Mouse (Mus musculus) hindbrain, embryonic 14.5 days (tissue): Measurements from ENCODE around the gene Spin2g. TPM values are rescaled to one million over a fixed set of nuclear protein-coding genes. Genes with fewer than 3 reads are reported as not detected.
"Not testable (repeated sequence)": the region's sequence is repeated elsewhere in the genome, so short reads cannot be mapped to it uniquely, and the experiment has no call there.

Experiments used
- ATAC-seq: fragments of 200-750 bp; cut with Nextera tagmentation; 2 replicates; pipeline ENCODE4 v1.8.0; 2017; ENCODE audit warnings: moderate number of reproducible peaks, mild to moderate bottlenecking, moderate TSS enrichment, moderate library complexity; ENCODE audit not compliant: low FRiP score
- DNase-seq: peaks from one replicate; pipeline ENCODE4 v3.0.0-alpha.2; 2015; ENCODE audit warnings: low spot score
- H3K27ac ChIP-seq: fragments of 300-500 bp; sonication (generic); 2 replicates; pipeline ENCODE4 v1.5.1; 2014; ENCODE audit warnings: mild to moderate bottlenecking, moderate library complexity
- H3K27me3 ChIP-seq: fragments of 300-500 bp; sonication (generic); 2 replicates; pipeline ENCODE4 v1.6.1; 2014; ENCODE audit warnings: mild to moderate bottlenecking, low read length, mixed read lengths; ENCODE audit not compliant: control insufficient read depth, insufficient read depth
- H3K36me3 ChIP-seq: fragments of 300-500 bp; sonication (generic); replicated peaks from 2 replicates; pipeline ENCODE4 v1.6.1; 2014; ENCODE audit not compliant: control insufficient read depth, insufficient read depth
- H3K4me1 ChIP-seq: fragments of 300-500 bp; sonication (generic); replicated peaks from 2 replicates; pipeline ENCODE4 v1.6.1; 2014; ENCODE audit warnings: antibody characterized with exemption, low read length, mixed read lengths; ENCODE audit not compliant: control insufficient read depth, insufficient read depth
- H3K4me2 ChIP-seq: fragments of 300-500 bp; sonication (generic); replicated peaks from 2 replicates; pipeline ENCODE4 v1.6.1; 2014; ENCODE audit warnings: mild to moderate bottlenecking, moderate library complexity
- H3K4me3 ChIP-seq: fragments of 300-500 bp; sonication (generic); replicated peaks from 2 replicates; pipeline ENCODE4 v1.5.1; 2014; ENCODE audit warnings: mild to moderate bottlenecking, low read length
- H3K9ac ChIP-seq: fragments of 300-500 bp; sonication (generic); 2 replicates; pipeline ENCODE4 v1.6.1; 2014
- H3K9me3 ChIP-seq: fragments of 300-500 bp; sonication (generic); 2 replicates; pipeline ENCODE4 v1.6.1; 2016; ENCODE audit warnings: low read length; ENCODE audit not compliant: control insufficient read depth
- WGBS: fragments of 180-500 bp; shearing (Covaris S2); extraction: QIAGEN DNeasy Blood & Tissue Kit; methylation state at CpG from one replicate; pipeline ENCODE4 v1.1.7; 2014; 5-methylcytosine and 5-hydroxymethylcytosine counted together
- polyA plus RNA-seq: library from polyadenylated mRNA; unstranded; fragments of >200 nt; fragmentation: Nextera tagmentation; extraction: Ambion mirVana; gene quantifications from 2 replicates; pipeline ENCODE4 v1.2.1, GENCODE M21; 2014

Gene Spin2g
- polyA plus RNA-seq: not detected in 2 replicates

- WGBS: 78% methylated on average over 5 of the region's 6 CpGs
- not testable (repeated sequence) for DNase-seq, H3K27ac ChIP-seq
Measured at GRCm38 (mm10) chrX:34238633-34239032, at the start of gene Spin2g. Gene Spin2g (minus strand): TSS chrX:34238733.

More at GRCm38 (mm10) chrX:34238633-34239032, at the start of gene Spin2g:
- not testable (repeated sequence) for H3K4me2 ChIP-seq, H3K4me3 ChIP-seq, H3K9me3 ChIP-seq, H3K36me3 ChIP-seq, H3K9ac ChIP-seq, H3K27me3 ChIP-seq, ATAC-seq, H3K4me1 ChIP-seq

Other genes with a start within 250 kb of the Spin2g start
- not detected in 2 replicates for gene Btbd35f9, start 77.2 kb downstream of the Spin2g start, polyA plus RNA-seq
- gene Btbd35f8, start 211.8 kb upstream of the Spin2g start, polyA plus RNA-seq: not detected in 2 replicates